Mouse (Mus musculus) lung, embryonic 14.5 days (tissue): ENCODE measurements around the gene Mbnl1. TPM values are rescaled to one million over a fixed set of nuclear protein-coding genes. Genes with fewer than 3 reads are reported as not detected.

ENCODE experiments used
- ATAC-seq: fragments of 200-750 bp; cut with Nextera tagmentation; 2 replicates; pipeline ENCODE4 v1.8.0; 2017; ENCODE audit warnings: mild to moderate bottlenecking, moderate TSS enrichment, moderate library complexity; ENCODE audit not compliant: insufficient read depth
- DNase-seq: peaks from one replicate; pipeline ENCODE4 v3.0.0-alpha.2; 2015
- H3K27ac ChIP-seq: fragments of 300-500 bp; sonication (generic); 2 replicates; pipeline ENCODE4 v1.5.1; 2014; ENCODE audit warnings: low read depth, mild to moderate bottlenecking, moderate library complexity
- H3K27me3 ChIP-seq: fragments of 300-500 bp; sonication (generic); 2 replicates; pipeline ENCODE4 v1.6.1; 2014; ENCODE audit warnings: low read length, control low read depth; ENCODE audit not compliant: insufficient read depth
- H3K36me3 ChIP-seq: fragments of 300-500 bp; sonication (generic); 2 replicates; pipeline ENCODE4 v1.6.1; 2014; ENCODE audit warnings: control low read depth; ENCODE audit not compliant: insufficient read depth
- H3K4me1 ChIP-seq: fragments of 300-500 bp; sonication (generic); 2 replicates; pipeline ENCODE4 v1.6.1; 2014; ENCODE audit warnings: antibody characterized with exemption, control low read depth; ENCODE audit not compliant: insufficient read depth
- H3K4me2 ChIP-seq: fragments of 300-500 bp; sonication (generic); 2 replicates; pipeline ENCODE4 v1.6.1; 2014; ENCODE audit warnings: mild to moderate bottlenecking
- H3K4me3 ChIP-seq: fragments of 300-500 bp; sonication (generic); 2 replicates; pipeline ENCODE4 v1.5.1; 2014; ENCODE audit warnings: low read depth, low read length
- H3K9ac ChIP-seq: fragments of 300-500 bp; sonication (generic); 2 replicates; pipeline ENCODE4 v1.6.1; 2014
- H3K9me3 ChIP-seq: fragments of 300-500 bp; sonication (generic); 2 replicates; pipeline ENCODE4 v1.6.1; 2016; ENCODE audit warnings: low read depth, low read length, control low read depth
- CTCF ChIP-seq: IDR thresholded peaks from 2 replicates; pipeline ENCODE4 v1.5.1; 2016; ENCODE audit warnings: antibody characterized with exemption, low read depth
- WGBS: fragments of 180-500 bp; shearing (Covaris S2); extraction: QIAGEN DNeasy Blood & Tissue Kit; methylation state at CpG from one replicate; pipeline ENCODE4 v1.1.7; 2014; 5-methylcytosine and 5-hydroxymethylcytosine counted together
- polyA plus RNA-seq: library from polyadenylated mRNA; unstranded; fragments of >200 nt; fragmentation: Nextera tagmentation; extraction: Ambion mirVana; gene quantifications from 2 replicates; pipeline ENCODE4 v1.2.1, GENCODE M21; 2014

Mbnl1 gene
- polyA plus RNA-seq, 1 experiment from 2014 or later, result 201 TPM

GRCm38 (mm10) chr3:60472011-60472680 is 484 bp upstream of the Mbnl1 start:
- Histone ChIP-seq H3K36me3 (no peaks in the 10 kb centered on the region), H3K27me3 (no peaks in the 10 kb centered on the region), H3K9me3 (no peaks in the 10 kb centered on the region), H3K4me3 (no peak overlapping the region), H3K4me2 (no peak overlapping the region), H3K27ac (no peak overlapping the region), H3K4me1 (no peaks in the 10 kb centered on the region), H3K9ac (no peak overlapping the region)
- no peak for TF ChIP-seq CTCF
- 78% methylated on average over 2 of the region's 2 CpGs for WGBS
- ATAC-seq, result no peak
- no peak for DNase-seq

- Histone ChIP-seq H3K36me3 (no peaks in the 10 kb centered on the region), H3K9ac (no peak overlapping the region), H3K27ac (no peak overlapping the region), H3K4me2 (no peak overlapping the region; the same call in 1 of the 2 replicates), H3K4me3 (no peak overlapping the region), H3K4me1 (no peaks in the 10 kb centered on the region), H3K9me3 (no peaks in the 10 kb centered on the region), H3K27me3 (no peaks in the 10 kb centered on the region)
- WGBS, result 85% methylated on average over 11 of the region's 11 CpGs
- TF ChIP-seq CTCF, result no peak
- no peak for ATAC-seq
- no peak for DNase-seq
These were observed 1.4 kb downstream of the Mbnl1 start for GRCm38 (mm10) chr3:60473861-60474653.

GRCm38 (mm10) chr3:60474654-60474972 is 2.0 kb downstream of the Mbnl1 start:
- ATAC-seq (no peak), DNase-seq (no peak)
- Histone ChIP-seq H3K4me3 (no peak overlapping the region), H3K4me2 (no peak overlapping the region), H3K4me1 (no peaks in the 10 kb centered on the region), H3K27me3 (no peaks in the 10 kb centered on the region), H3K9me3 (no peaks in the 10 kb centered on the region), H3K27ac (no peak overlapping the region; the same call in 1 of the 2 replicates), H3K36me3 (no peaks in the 10 kb centered on the region), H3K9ac (no peak overlapping the region)
- WGBS, result 86% methylated on average over 3 of the region's 3 CpGs
- no peak for TF ChIP-seq CTCF

GRCm38 (mm10) chr3:60475055-60475454 is 2.4 kb downstream of the Mbnl1 start:
- ATAC-seq, result no peak
- no peaks in the 10 kb centered on the region for H3K9me3 ChIP-seq
- no peak overlapping the region for H3K9ac ChIP-seq
- no peak overlapping the region for H3K4me2 ChIP-seq
- H3K4me3 ChIP-seq, result no peak overlapping the region
- no peak for DNase-seq
- no peaks in the 10 kb centered on the region for H3K27me3 ChIP-seq
- WGBS, result 91% methylated on average over 2 of the region's 2 CpGs
- no peaks in the 10 kb centered on the region for H3K36me3 ChIP-seq
- H3K4me1 ChIP-seq, result no peaks in the 10 kb centered on the region
- no peak for TF ChIP-seq CTCF
- H3K27ac ChIP-seq, result no peak overlapping the region

GRCm38 (mm10) chr3:60476751-60477255 is 4.2 kb downstream of the Mbnl1 start:
- no peaks in the 10 kb centered on the region for H3K4me1 ChIP-seq
- H3K27ac ChIP-seq, result no peak overlapping the region
- ATAC-seq (no peak), DNase-seq (no peak)
- H3K27me3 ChIP-seq, result no peaks in the 10 kb centered on the region
- no peaks in the 10 kb centered on the region for H3K36me3 ChIP-seq
- no peak for TF ChIP-seq CTCF
- H3K9ac ChIP-seq, result no peak overlapping the region
- no peak overlapping the region for H3K4me3 ChIP-seq
- H3K4me2 ChIP-seq, result no peak overlapping the region
- WGBS, result 77% methylated on average over 6 of the region's 6 CpGs
- no peaks in the 10 kb centered on the region for H3K9me3 ChIP-seq

GRCm38 (mm10) chr3:60478433-60478832 is 5.8 kb downstream of the Mbnl1 start:
- no peaks in the 10 kb centered on the region for H3K9me3 ChIP-seq
- no peaks in the 10 kb centered on the region for H3K4me1 ChIP-seq
- no peak for DNase-seq
- H3K4me2 ChIP-seq, result no peak overlapping the region
- TF ChIP-seq CTCF, result no peak
- H3K9ac ChIP-seq, result no peak overlapping the region
- ATAC-seq, result no peak
- H3K27me3 ChIP-seq, result no peaks in the 10 kb centered on the region
- 33% methylated on average over 2 of the region's 2 CpGs for WGBS
- H3K4me3 ChIP-seq, result no peak overlapping the region
- no peak overlapping the region for H3K27ac ChIP-seq
- H3K36me3 ChIP-seq, result no peaks in the 10 kb centered on the region

GRCm38 (mm10) chr3:60480716-60481115 is 8.1 kb downstream of the Mbnl1 start:
- Histone ChIP-seq H3K36me3 (no peaks in the 10 kb centered on the region), H3K4me3 (no peak overlapping the region), H3K4me1 (no peaks in the 10 kb centered on the region), H3K9me3 (no peaks in the 10 kb centered on the region), H3K4me2 (no peak overlapping the region), H3K27me3 (no peaks in the 10 kb centered on the region), H3K9ac (no peak overlapping the region), H3K27ac (no peak overlapping the region)
- TF ChIP-seq CTCF, result no peak
- 85% methylated on average over 2 of the region's 2 CpGs for WGBS
- ATAC-seq, result no peak
- DNase-seq, result no peak
